Mouse (Mus musculus) heart, adult 18-20 months (tissue): ENCODE results near the gene Plcl2. TPM values are rescaled to one million over a fixed set of nuclear protein-coding genes. Genes with fewer than 3 reads are reported as not detected.
"Not testable (repeated sequence)": the region's sequence is repeated elsewhere in the genome, so short reads cannot be mapped to it uniquely, and the experiment has no call there.

Experiments used
- DNase-seq, 2 experiments: peaks; one replicate each; pipeline ENCODE4 v3.0.0; 2021 to 2022; ENCODE audit warnings: mixed read lengths in 1 of 2
- total RNA-seq, 2 experiments: library from RNA; stranded (reverse); gene quantifications; 2 replicates each; pipeline ENCODE4 v1.2.3; 2021

Plcl2 gene
- total RNA-seq, 2 experiments from 2014 or later = 8.7 to 9.1 TPM

- not testable (repeated sequence) for DNase-seq
Measured at GRCm38 (mm10) chr17:50534889-50535288, 25.7 kb downstream of the Plcl2 start.

GRCm38 (mm10) chr17:50536409-50537194, 27.4 kb downstream of the Plcl2 start:
- DNase-seq = no peak

- DNase-seq = no peak
Measured at GRCm38 (mm10) chr17:50537786-50538185, 28.6 kb downstream of the Plcl2 start.

GRCm38 (mm10) chr17:50544860-50545259, 35.7 kb downstream of the Plcl2 start:
- no peak for DNase-seq

GRCm38 (mm10) chr17:50545274-50545673, 36.1 kb downstream of the Plcl2 start:
- no peak for DNase-seq

- DNase-seq = no peak
Measured at GRCm38 (mm10) chr17:50552130-50552529, 42.9 kb downstream of the Plcl2 start.

- peak; percentile 37 to 42 for DNase-seq
Measured at GRCm38 (mm10) chr17:50557566-50558238, 48.5 kb downstream of the Plcl2 start.

GRCm38 (mm10) chr17:50558239-50558625, 49.0 kb downstream of the Plcl2 start:
- DNase-seq = no peak

- no peak for DNase-seq
Measured at GRCm38 (mm10) chr17:50565376-50566123, 56.3 kb downstream of the Plcl2 start.

GRCm38 (mm10) chr17:50568846-50569245, 59.6 kb downstream of the Plcl2 start:
- DNase-seq = no peak

GRCm38 (mm10) chr17:50570228-50570627, 61.0 kb downstream of the Plcl2 start:
- DNase-seq = not testable (repeated sequence)

GRCm38 (mm10) chr17:50570681-50571398, 61.6 kb downstream of the Plcl2 start:
- peak in 1 of 2 experiments; percentile 26 for DNase-seq

GRCm38 (mm10) chr17:50574161-50574560, 65.0 kb downstream of the Plcl2 start:
- DNase-seq = no peak

GRCm38 (mm10) chr17:50580416-50580815, 71.2 kb downstream of the Plcl2 start:
- DNase-seq = no peak

GRCm38 (mm10) chr17:50586834-50587233, 77.6 kb downstream of the Plcl2 start:
- DNase-seq = no peak

- DNase-seq = no peak
Measured at GRCm38 (mm10) chr17:50587941-50588340, 78.7 kb downstream of the Plcl2 start.

GRCm38 (mm10) chr17:50600178-50600577, 91.0 kb downstream of the Plcl2 start:
- no peak for DNase-seq

- no peak for DNase-seq
Measured at GRCm38 (mm10) chr17:50600696-50601095, 91.5 kb downstream of the Plcl2 start.

- no peak for DNase-seq
Measured at GRCm38 (mm10) chr17:50606890-50607289, 97.7 kb downstream of the Plcl2 start.

GRCm38 (mm10) chr17:50609908-50610307, 100.7 kb downstream of the Plcl2 start:
- DNase-seq = no peak

GRCm38 (mm10) chr17:50620794-50621537, 111.8 kb downstream of the Plcl2 start:
- no peak for DNase-seq
